Mouse (Mus musculus): ENCODE results near the gene 9030025P20Rik. TPM values are rescaled to one million over a fixed set of nuclear protein-coding genes. Genes with fewer than 3 reads are reported as not detected.
A peak's percentile ranks its signal among the peaks of the same experiment; 100 is the strongest.
"Not testable (repeated sequence)": the region's sequence is repeated elsewhere in the genome, so short reads cannot be mapped to it uniquely, and the experiment has no call there.

9030025P20Rik gene
- polyA plus RNA-seq, 1 experiment from 2014 or later = 8.1 TPM

DNA sequence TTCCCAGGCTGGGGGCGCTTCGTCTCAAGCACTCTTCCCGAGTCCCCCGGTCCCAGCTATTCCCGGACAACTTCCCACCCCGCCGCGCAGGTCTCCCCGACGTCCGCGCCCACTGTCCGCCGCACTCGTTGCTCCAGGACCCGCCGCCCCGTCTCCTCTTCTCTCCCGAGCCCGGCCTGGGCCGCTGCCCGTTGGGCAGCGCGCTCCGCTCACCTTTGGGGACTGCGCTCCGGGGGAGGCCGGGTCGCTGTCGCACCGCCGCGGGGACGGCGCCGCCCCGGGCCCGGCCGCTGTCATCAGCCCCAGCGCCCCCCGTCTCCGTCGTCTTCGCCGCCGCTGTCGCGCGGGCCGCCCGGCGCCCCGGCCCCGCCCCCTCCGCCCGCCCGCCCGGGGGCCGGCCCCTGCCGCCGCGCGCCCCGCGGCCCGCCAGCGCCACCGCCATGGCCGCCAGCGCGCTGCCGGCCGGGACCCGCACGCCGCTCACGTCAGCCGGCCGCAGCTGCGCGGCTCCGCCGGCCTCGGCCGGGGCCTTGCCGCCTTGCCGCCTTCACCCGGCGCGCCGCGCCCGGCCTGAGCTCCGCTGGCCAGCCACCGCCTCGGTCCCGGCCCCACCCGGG, 14.4 kb downstream of the 9030025P20Rik start:
- peak; percentile 78 for ATAC-seq (ENCODE audit: extremely low read depth, insufficient number of reproducible peaks, low FRiP score, low TSS enrichment)
- H3K27ac ChIP-seq (replicated peaks); H3K9me3 ChIP-seq; H3K4me2 ChIP-seq; H3K27me3 ChIP-seq (replicated peaks); H3K4me3 ChIP-seq; H3K9ac ChIP-seq; H3K36me3 ChIP-seq; H3K4me1 ChIP-seq: not testable (repeated sequence)
- WGBS = no CpG with 5 or more reads among the region's 98 CpGs

DNA sequence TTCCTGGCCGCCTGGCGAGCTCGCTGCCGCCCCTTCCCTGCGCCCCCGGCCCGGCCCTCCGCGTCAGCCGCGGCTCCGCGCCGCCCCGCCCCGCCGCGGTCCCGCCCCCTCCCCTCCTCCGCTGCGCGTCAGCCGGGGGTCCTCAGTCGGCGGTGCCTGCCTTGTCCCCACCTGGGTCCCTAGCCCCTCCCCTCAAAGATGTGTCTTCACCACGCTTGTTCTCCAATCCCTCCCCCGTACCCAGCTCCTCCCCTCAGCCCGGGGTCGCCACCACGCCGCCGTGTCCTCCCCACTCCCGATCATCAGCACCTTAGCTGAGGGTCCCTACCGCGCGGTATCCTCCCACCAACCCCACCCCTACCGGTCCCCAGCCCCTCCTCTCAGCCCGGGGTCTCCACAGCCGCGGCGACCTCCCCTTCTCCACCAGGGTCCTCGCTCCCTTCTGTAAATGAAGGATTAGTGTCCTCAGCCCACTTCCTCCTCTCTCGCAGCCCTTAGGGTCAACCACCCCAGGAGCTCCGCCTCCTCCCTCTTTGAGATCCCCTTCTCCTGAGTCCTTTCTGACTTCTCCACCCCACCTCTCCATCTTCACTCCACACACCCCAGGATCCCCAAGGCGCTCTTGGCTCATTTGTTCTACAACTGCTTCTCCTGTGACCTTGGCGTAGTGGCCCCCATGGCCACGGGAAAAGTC, 15.0 kb downstream of the 9030025P20Rik start:
- not testable (repeated sequence) for H3K4me1 ChIP-seq

DNA sequence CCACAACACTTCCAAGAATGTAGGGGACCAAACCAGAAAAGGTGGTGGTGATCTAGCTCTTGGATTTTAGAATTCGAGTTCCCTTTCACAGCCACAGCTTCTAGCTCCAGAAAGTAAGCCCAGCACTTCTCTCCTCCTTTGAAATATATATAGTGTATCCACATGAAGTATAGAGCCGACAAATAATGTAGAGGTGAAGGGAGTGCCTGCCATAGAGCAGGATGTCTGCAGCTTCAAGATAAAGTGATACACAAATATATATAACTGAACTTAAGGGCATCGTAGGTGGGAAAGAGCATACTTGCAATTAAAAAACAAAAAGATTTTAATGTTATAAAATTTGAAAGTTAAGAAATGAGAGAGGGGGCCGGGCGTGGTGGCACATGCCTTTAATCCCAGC, 15.9 kb downstream of the 9030025P20Rik start:
- not testable (repeated sequence) for H3K4me3 ChIP-seq; H3K9me3 ChIP-seq; H3K27me3 ChIP-seq (replicated peaks); ATAC-seq (ENCODE audit: extremely low read depth, insufficient number of reproducible peaks, low FRiP score, low TSS enrichment); H3K27ac ChIP-seq (replicated peaks); H3K36me3 ChIP-seq; H3K4me1 ChIP-seq; H3K9ac ChIP-seq; H3K4me2 ChIP-seq
- WGBS = no CpG with 5 or more reads among the region's 5 CpGs

More for the DNA sequence above, 15.0 kb downstream of the 9030025P20Rik start:
- H3K9ac ChIP-seq; H3K9me3 ChIP-seq; H3K27me3 ChIP-seq (replicated peaks); H3K36me3 ChIP-seq; H3K4me2 ChIP-seq; H3K27ac ChIP-seq (replicated peaks); H3K4me3 ChIP-seq: not testable (repeated sequence)
- ATAC-seq (ENCODE audit: extremely low read depth, insufficient number of reproducible peaks, low FRiP score, low TSS enrichment) = peak; percentile 62
- whole genome bisulfite sequencing = no CpG with 5 or more reads among the region's 47 CpGs

DNA sequence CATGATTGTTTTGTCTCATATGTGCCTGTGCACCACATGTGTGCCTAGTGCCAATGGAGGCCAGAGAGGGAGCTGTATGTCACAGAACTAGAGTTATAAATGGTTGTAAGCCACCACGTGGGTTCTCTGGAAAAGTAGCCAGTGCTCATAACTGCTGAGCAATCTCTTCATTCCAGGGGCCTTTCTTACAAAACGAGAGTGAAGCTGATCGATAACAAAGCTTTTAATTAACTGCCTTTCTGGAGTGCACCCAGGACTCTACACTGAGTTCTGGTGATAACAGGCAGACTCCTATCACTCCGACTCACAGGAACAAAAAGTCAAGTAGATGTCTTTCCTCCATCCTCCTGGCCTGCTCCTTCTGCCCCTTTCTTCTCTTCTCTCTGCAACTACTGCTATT, 21.8 kb downstream of the 9030025P20Rik start:
- not testable (repeated sequence) for H3K4me3 ChIP-seq; H3K4me2 ChIP-seq; ATAC-seq (ENCODE audit: extremely low read depth, insufficient number of reproducible peaks, low FRiP score, low TSS enrichment); H3K9me3 ChIP-seq; H3K27me3 ChIP-seq (replicated peaks); H3K36me3 ChIP-seq; H3K27ac ChIP-seq (replicated peaks); H3K9ac ChIP-seq; H3K4me1 ChIP-seq
- no CpG with 5 or more reads among the region's 4 CpGs for WGBS

DNA sequence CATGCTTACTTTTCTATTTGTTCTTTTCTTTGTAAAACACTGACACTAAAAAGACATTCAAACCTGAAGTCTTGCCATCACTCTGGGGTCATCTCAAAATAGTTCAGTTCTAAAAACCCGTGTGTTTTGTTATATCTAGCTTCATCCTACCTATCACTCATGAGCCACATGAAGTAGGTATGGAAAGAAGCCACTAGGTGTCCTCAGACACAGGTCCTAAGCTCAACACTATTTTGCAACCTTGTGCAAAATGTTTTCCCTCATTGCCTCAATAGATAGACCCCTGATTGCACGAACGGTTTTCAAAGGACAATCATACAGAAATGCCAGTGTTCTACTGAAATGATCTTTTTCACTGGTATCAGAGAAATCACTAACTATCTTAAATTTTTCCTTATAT, 30.8 kb downstream of the 9030025P20Rik start:
- H3K4me2 ChIP-seq; H3K27ac ChIP-seq (replicated peaks); H3K4me3 ChIP-seq; H3K27me3 ChIP-seq (replicated peaks); H3K36me3 ChIP-seq; H3K9me3 ChIP-seq; ATAC-seq (ENCODE audit: extremely low read depth, insufficient number of reproducible peaks, low FRiP score, low TSS enrichment); H3K9ac ChIP-seq; H3K4me1 ChIP-seq: not testable (repeated sequence)
- WGBS = no CpG with 5 or more reads among the region's 3 CpGs

DNA sequence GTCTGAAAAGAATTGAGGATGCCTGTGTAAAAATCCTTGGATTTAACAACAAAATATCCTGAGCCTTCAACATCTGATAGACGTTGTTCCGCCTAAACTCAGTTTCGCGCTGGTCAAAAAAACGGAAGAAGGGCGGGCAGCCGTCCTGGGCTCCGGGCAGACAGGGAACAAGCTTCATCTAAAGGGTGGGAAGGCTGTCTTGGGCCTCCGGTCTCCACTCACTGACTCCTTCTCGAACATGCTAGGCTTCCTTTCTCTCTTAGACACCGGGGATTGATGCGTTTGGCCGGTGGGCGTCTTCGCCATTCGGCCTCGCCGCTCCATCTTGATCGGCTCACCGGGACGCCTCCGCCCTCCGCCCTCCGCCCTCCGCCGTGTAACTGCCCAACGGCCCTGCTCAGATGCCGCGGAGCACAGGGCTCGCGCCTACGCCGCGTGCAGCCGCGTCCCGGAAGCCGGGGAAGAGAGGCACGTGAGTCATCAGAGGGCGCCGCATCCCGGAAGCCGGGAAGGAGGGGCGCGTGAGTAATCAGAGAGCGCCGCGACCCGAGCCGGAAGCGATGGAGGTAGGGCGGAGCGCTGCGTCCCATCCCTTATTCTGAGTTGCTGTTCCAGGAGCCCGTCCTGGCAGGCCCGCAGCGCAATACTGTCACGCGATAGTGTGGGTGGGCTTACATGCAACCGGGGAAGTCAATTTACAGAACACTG, 31.6 kb downstream of the 9030025P20Rik start, which contains the start of gene Gm3435:
TSS of gene Gm3435 (plus strand) at position 471 of the 708 bp plus-strand sequence.
- WGBS = no CpG with 5 or more reads among the region's 60 CpGs
- H3K4me2 ChIP-seq; H3K36me3 ChIP-seq; H3K27me3 ChIP-seq (replicated peaks); H3K4me3 ChIP-seq; H3K9me3 ChIP-seq; H3K9ac ChIP-seq; H3K4me1 ChIP-seq; H3K27ac ChIP-seq (replicated peaks): not testable (repeated sequence)
- ATAC-seq (ENCODE audit: extremely low read depth, insufficient number of reproducible peaks, low FRiP score, low TSS enrichment) = peak; percentile 99

DNA sequence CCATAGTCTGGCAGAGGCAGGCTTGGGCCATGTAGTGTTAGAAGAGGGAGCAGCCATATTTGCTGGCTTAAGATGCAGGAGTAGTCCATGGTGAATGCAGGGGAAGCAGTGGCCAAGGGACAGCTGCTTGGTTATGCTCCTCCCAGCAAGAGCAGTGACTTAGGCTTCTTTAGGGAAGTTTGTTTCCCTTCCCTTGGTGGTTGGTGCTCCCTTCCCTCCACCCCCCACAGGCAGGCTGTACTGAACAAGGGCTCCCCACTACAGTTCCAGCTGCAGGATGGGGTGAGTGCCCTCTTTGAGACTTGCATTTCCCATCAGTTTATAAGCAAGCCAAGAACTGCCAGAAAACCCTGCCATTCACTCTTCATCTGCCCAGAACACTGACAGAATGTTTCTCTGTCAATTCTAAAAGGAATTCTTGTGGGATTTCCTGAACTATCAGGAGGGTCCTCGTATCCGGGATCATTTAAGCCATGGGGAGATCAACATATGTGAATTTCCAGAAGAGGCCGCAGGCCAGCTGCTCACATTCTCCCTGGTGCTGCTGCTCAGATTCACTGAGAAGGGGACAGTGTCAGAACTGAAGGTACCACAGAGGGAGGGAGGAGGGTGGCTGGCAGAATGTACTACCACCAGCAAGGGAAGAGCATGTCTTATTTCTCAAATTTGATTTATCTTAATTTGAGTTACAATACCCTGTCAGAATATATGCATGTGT, 43.4 kb downstream of the 9030025P20Rik start:
- H3K4me2 ChIP-seq; H3K36me3 ChIP-seq; H3K27me3 ChIP-seq (replicated peaks); ATAC-seq (ENCODE audit: extremely low read depth, insufficient number of reproducible peaks, low FRiP score, low TSS enrichment); H3K27ac ChIP-seq (replicated peaks); H3K9ac ChIP-seq; H3K9me3 ChIP-seq; H3K4me3 ChIP-seq; H3K4me1 ChIP-seq: not testable (repeated sequence)
- 86% methylated on average over 3 of the region's 3 CpGs for WGBS

DNA sequence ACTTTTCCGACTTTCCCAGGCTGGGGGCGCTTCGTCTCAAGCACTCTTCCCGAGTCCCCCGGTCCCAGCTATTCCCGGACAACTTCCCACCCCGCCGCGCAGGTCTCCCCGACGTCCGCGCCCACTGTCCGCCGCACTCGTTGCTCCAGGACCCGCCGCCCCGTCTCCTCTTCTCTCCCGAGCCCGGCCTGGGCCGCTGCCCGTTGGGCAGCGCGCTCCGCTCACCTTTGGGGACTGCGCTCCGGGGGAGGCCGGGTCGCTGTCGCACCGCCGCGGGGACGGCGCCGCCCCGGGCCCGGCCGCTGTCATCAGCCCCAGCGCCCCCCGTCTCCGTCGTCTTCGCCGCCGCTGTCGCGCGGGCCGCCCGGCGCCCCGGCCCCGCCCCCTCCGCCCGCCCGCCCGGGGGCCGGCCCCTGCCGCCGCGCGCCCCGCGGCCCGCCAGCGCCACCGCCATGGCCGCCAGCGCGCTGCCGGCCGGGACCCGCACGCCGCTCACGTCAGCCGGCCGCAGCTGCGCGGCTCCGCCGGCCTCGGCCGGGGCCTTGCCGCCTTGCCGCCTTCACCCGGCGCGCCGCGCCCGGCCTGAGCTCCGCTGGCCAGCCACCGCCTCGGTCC, 45.7 kb downstream of the 9030025P20Rik start:
- H3K9me3 ChIP-seq; H3K27me3 ChIP-seq (replicated peaks); H3K27ac ChIP-seq (replicated peaks); H3K36me3 ChIP-seq; H3K4me2 ChIP-seq; H3K4me1 ChIP-seq; H3K9ac ChIP-seq; H3K4me3 ChIP-seq: not testable (repeated sequence)
- peak; percentile 77 for ATAC-seq (ENCODE audit: extremely low read depth, insufficient number of reproducible peaks, low FRiP score, low TSS enrichment)
- no CpG with 5 or more reads among the region's 97 CpGs for WGBS

DNA sequence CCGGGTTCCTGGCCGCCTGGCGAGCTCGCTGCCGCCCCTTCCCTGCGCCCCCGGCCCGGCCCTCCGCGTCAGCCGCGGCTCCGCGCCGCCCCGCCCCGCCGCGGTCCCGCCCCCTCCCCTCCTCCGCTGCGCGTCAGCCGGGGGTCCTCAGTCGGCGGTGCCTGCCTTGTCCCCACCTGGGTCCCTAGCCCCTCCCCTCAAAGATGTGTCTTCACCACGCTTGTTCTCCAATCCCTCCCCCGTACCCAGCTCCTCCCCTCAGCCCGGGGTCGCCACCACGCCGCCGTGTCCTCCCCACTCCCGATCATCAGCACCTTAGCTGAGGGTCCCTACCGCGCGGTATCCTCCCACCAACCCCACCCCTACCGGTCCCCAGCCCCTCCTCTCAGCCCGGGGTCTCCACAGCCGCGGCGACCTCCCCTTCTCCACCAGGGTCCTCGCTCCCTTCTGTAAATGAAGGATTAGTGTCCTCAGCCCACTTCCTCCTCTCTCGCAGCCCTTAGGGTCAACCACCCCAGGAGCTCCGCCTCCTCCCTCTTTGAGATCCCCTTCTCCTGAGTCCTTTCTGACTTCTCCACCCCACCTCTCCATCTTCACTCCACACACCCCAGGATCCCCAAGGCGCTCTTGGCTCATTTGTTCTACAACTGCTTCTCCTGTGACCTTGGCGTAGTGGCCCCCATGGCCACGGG, 46.4 kb downstream of the 9030025P20Rik start:
- peak; percentile 64 for ATAC-seq (ENCODE audit: extremely low read depth, insufficient number of reproducible peaks, low FRiP score, low TSS enrichment)
- H3K4me1 ChIP-seq; H3K27ac ChIP-seq (replicated peaks); H3K4me2 ChIP-seq; H3K36me3 ChIP-seq; H3K9me3 ChIP-seq; H3K4me3 ChIP-seq; H3K27me3 ChIP-seq (replicated peaks); H3K9ac ChIP-seq: not testable (repeated sequence)
- WGBS = no CpG with 5 or more reads among the region's 48 CpGs

DNA sequence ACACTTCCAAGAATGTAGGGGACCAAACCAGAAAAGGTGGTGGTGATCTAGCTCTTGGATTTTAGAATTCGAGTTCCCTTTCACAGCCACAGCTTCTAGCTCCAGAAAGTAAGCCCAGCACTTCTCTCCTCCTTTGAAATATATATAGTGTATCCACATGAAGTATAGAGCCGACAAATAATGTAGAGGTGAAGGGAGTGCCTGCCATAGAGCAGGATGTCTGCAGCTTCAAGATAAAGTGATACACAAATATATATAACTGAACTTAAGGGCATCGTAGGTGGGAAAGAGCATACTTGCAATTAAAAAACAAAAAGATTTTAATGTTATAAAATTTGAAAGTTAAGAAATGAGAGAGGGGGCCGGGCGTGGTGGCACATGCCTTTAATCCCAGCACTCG, 47.2 kb downstream of the 9030025P20Rik start:
- ATAC-seq (ENCODE audit: extremely low read depth, insufficient number of reproducible peaks, low FRiP score, low TSS enrichment); H3K9ac ChIP-seq; H3K4me1 ChIP-seq; H3K4me2 ChIP-seq; H3K27ac ChIP-seq (replicated peaks); H3K9me3 ChIP-seq; H3K4me3 ChIP-seq; H3K27me3 ChIP-seq (replicated peaks); H3K36me3 ChIP-seq: not testable (repeated sequence)
- WGBS = no CpG with 5 or more reads among the region's 6 CpGs

DNA sequence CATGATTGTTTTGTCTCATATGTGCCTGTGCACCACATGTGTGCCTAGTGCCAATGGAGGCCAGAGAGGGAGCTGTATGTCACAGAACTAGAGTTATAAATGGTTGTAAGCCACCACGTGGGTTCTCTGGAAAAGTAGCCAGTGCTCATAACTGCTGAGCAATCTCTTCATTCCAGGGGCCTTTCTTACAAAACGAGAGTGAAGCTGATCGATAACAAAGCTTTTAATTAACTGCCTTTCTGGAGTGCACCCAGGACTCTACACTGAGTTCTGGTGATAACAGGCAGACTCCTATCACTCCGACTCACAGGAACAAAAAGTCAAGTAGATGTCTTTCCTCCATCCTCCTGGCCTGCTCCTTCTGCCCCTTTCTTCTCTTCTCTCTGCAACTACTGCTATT, 53.1 kb downstream of the 9030025P20Rik start:
- H3K27ac ChIP-seq (replicated peaks); ATAC-seq (ENCODE audit: extremely low read depth, insufficient number of reproducible peaks, low FRiP score, low TSS enrichment); H3K4me2 ChIP-seq; H3K27me3 ChIP-seq (replicated peaks); H3K4me3 ChIP-seq; H3K36me3 ChIP-seq; H3K9me3 ChIP-seq; H3K9ac ChIP-seq; H3K4me1 ChIP-seq: not testable (repeated sequence)
- WGBS = no CpG with 5 or more reads among the region's 4 CpGs
